Mouse (Mus musculus) heart, postnatal 0 days (tissue): ENCODE results near the gene Cdkl3. TPM values are rescaled to one million over a fixed set of nuclear protein-coding genes. Genes with fewer than 3 reads are reported as not detected.
A peak's percentile ranks its signal among the peaks of the same experiment; 100 is the strongest.

ENCODE experiments used
- ATAC-seq: fragments of 200-750 bp; cut with Nextera tagmentation; 2 replicates; pipeline ENCODE4 v1.8.0; 2017; ENCODE audit warnings: low read depth, moderate number of reproducible peaks, moderate library complexity; ENCODE audit not compliant: insufficient read depth
- DNase-seq: peaks from one replicate; pipeline ENCODE4 v3.0.0-alpha.2; 2016; ENCODE audit warnings: low spot score
- H3K27ac ChIP-seq: fragments of 300-500 bp; sonication (generic); 2 replicates; pipeline ENCODE4 v1.5.1; 2014; ENCODE audit warnings: low read depth, mild to moderate bottlenecking
- H3K27me3 ChIP-seq: fragments of 300-500 bp; sonication (generic); 2 replicates; pipeline ENCODE4 v1.6.1; 2014; ENCODE audit warnings: low read length, mixed read lengths; ENCODE audit not compliant: control insufficient read depth, insufficient read depth
- H3K36me3 ChIP-seq: fragments of 300-500 bp; sonication (generic); replicated peaks from 2 replicates; pipeline ENCODE4 v1.6.1; 2014; ENCODE audit warnings: low read length, mixed read lengths; ENCODE audit not compliant: control insufficient read depth, insufficient read depth
- H3K4me1 ChIP-seq: fragments of 300-500 bp; sonication (generic); 2 replicates; pipeline ENCODE4 v1.6.1; 2014; ENCODE audit warnings: antibody characterized with exemption; ENCODE audit not compliant: control insufficient read depth, insufficient read depth
- H3K4me2 ChIP-seq: fragments of 300-500 bp; sonication (generic); 2 replicates; pipeline ENCODE4 v1.6.1; 2014; ENCODE audit warnings: low read depth, mild to moderate bottlenecking, low read length, moderate library complexity
- H3K4me3 ChIP-seq: fragments of 300-500 bp; sonication (generic); 2 replicates; pipeline ENCODE4 v1.5.1; 2014; ENCODE audit warnings: low read depth, low read length
- H3K9ac ChIP-seq: fragments of 300-500 bp; sonication (generic); replicated peaks from 2 replicates; pipeline ENCODE4 v1.6.1; 2014; ENCODE audit warnings: low read depth, low read length, mixed read lengths
- H3K9me3 ChIP-seq: fragments of 300-500 bp; sonication (generic); replicated peaks from 2 replicates; pipeline ENCODE4 v1.6.1; 2016; ENCODE audit warnings: low read length; ENCODE audit not compliant: control insufficient read depth
- CTCF ChIP-seq: IDR thresholded peaks from 2 replicates; pipeline ENCODE4 v1.5.1; 2016; ENCODE audit warnings: antibody characterized with exemption, control low read depth, low read depth
- EP300 ChIP-seq: IDR thresholded peaks from 2 replicates; pipeline ENCODE4 v1.6.1; 2016; ENCODE audit warnings: antibody characterized with exemption, low read depth
- WGBS: fragments of 180-500 bp; shearing (Covaris S2); extraction: QIAGEN DNeasy Blood & Tissue Kit; methylation state at CpG from one replicate; pipeline ENCODE4 v1.1.7; 2014; 5-methylcytosine and 5-hydroxymethylcytosine counted together
- polyA plus RNA-seq: library from polyadenylated mRNA; unstranded; fragments of >200 nt; fragmentation: Nextera tagmentation; extraction: Ambion mirVana; gene quantifications from 2 replicates; pipeline ENCODE4 v1.2.1, GENCODE M21; 2015
- total RNA-seq: library from RNA; depleted of rRNA; stranded (reverse); fragments of >200 nt; gene quantifications from 2 replicates; pipeline ENCODE4 v1.2.3, GENCODE M21; 2014; ENCODE audit warnings: low replicate concordance

The Cdkl3 gene
- total and polyA plus RNA-seq, 2 experiments from 2014 or later: 2.3 to 13.1 TPM

DNA sequence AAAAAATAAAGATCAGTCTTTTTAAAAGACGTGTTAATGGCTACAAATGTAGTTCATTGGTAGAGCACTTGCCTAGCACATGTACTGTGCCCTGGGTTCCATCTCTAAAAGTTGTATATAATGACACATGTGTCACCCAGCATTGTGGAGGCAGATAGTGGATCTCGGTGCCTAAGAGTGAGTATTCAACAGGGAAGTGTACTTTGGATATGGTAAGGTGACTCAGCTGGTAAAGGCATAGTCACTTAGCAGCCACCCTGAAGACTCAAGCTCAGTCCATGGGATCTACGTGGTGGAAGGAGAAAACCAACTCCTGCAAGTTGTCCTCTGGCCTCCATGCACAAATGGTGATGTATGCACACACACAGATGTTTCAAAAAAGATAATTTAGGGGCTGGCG, 120.4 kb downstream of the Cdkl3 start:
- Histone ChIP-seq H3K4me3 (no peak overlapping the region), H3K27ac (no peak overlapping the region), H3K9ac (no peak overlapping the region), H3K4me1 (no peaks in the 10 kb centered on the region; the same call in 1 of the 2 replicates), H3K9me3 (no peaks in the 10 kb centered on the region), H3K27me3 (no peaks in the 10 kb centered on the region), H3K4me2 (no peak overlapping the region), H3K36me3 (peaks cover 61% of the 10 kb centered on the region)
- WGBS: 93% methylated on average over 4 of the region's 4 CpGs
- ATAC-seq (no peak), DNase-seq (no peak)
- TF ChIP-seq CTCF: no peak
- TF ChIP-seq EP300: no peak

DNA sequence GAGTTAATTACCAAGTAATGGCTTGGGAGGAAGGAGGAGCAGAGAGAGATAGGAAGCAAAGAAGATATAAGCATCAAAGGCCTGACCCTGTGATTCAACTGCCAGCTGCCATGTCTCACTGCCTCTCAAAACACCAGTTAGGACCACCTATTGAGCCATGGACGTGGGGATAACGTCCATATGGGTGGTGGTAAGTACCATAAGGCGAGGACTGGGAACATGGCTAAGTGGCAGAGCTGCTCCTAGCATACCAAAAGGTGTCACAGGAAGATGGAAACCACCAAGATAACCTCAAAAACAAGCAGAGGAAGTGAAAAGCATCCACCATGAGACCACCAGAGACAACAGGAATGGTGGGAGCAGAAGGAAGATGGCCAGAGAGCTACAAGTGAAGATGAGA, 123.1 kb downstream of the Cdkl3 start:
- ATAC-seq: no peak

DNA sequence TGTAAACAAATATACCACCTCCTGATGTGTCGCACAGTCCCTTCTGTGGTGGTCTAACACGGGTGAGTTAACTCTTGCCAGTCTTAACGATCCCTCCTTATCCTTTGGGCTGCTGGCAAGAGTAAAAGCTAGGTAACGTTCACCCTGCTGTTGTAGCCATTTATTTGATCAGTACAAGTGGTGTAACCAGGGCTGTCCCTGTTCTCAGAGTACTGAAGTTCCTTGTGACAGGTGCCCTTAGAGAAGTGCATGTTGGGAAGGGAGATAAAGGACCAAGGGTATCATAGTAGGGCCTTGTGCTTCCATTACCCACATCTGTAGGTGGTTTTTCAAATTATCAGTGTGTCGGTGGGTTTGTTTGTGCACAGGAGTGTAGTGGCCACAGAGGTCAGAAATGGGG, 123.7 kb downstream of the Cdkl3 start:
- TF ChIP-seq CTCF (no peak), EP300 (no peak)
- Histone ChIP-seq H3K4me3 (no peak overlapping the region), H3K27ac (no peak overlapping the region), H3K4me1 (peaks cover 12% of the 10 kb centered on the region; the same call in 1 of the 2 replicates), H3K36me3 (peaks cover 30% of the 10 kb centered on the region), H3K9ac (no peak overlapping the region), H3K4me2 (no peak overlapping the region), H3K9me3 (no peaks in the 10 kb centered on the region), H3K27me3 (no peaks in the 10 kb centered on the region)
- ATAC-seq (no peak), DNase-seq (no peak)
- WGBS: 64% methylated on average over 5 of the region's 5 CpGs

More for the DNA sequence above, 123.1 kb downstream of the Cdkl3 start:
- DNase-seq: no peak
- Histone ChIP-seq H3K4me3 (no peak overlapping the region), H3K4me2 (no peak overlapping the region), H3K9ac (no peak overlapping the region), H3K4me1 (peaks cover 12% of the 10 kb centered on the region; the same call in 1 of the 2 replicates), H3K9me3 (no peaks in the 10 kb centered on the region), H3K36me3 (peaks cover 35% of the 10 kb centered on the region), H3K27ac (no peak overlapping the region), H3K27me3 (no peaks in the 10 kb centered on the region)
- WGBS: 70% methylated on average over 3 of the region's 3 CpGs
- TF ChIP-seq CTCF: no peak
- no peak for TF ChIP-seq EP300

DNA sequence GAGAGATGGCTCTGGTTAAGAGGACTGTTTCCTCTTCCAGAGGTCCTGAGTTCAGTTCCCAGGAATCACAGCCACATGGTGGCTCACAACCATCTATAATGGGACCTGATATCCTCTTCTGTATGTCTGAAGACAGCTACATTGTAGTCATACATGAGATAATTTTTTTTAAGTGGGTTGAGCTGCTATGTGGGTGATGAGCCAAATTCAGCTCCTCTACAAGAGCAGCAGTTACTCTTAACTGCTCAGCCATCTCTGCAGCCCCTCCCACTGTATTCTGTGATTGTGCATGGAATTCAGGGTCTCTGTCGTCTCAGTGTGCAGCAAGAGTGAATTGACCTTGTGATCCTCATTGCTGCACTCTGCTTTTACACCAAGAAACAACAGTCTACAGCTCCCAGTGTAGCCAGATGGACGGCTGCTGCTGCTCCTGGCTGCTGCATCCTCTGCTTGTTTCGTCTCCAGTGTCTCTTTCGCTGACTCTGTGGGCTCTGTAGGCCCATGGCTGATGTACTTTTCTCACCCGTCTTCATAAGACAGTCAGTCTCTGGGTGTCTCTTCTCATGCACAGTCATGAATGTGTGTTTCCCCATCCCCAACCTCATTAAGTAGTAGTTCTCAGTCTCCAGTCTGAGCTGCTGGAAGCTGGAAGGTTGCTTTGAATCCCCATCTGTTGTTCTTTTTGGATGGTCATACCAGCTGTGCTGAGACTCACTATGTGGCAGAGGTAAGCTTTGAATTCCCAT, 124.5 kb downstream of the Cdkl3 start:
- DNase-seq (no peak), ATAC-seq (no peak)
- H3K36me3 ChIP-seq: peaks cover 23% of the 10 kb centered on the region
- no peak overlapping the region for H3K4me3 ChIP-seq
- TF ChIP-seq CTCF: no peak
- TF ChIP-seq EP300: no peak
- 60% methylated on average over 5 of the region's 5 CpGs for WGBS
- H3K9ac ChIP-seq: no peak overlapping the region
- no peaks in the 10 kb centered on the region for H3K27me3 ChIP-seq
- H3K4me1 ChIP-seq: peaks cover 12% of the 10 kb centered on the region; the same call in 1 of the 2 replicates
- H3K27ac ChIP-seq: peak overlapping the region; percentile 17; the same call in 1 of the 2 replicates
- no peaks in the 10 kb centered on the region for H3K9me3 ChIP-seq
- no peak overlapping the region for H3K4me2 ChIP-seq

DNA sequence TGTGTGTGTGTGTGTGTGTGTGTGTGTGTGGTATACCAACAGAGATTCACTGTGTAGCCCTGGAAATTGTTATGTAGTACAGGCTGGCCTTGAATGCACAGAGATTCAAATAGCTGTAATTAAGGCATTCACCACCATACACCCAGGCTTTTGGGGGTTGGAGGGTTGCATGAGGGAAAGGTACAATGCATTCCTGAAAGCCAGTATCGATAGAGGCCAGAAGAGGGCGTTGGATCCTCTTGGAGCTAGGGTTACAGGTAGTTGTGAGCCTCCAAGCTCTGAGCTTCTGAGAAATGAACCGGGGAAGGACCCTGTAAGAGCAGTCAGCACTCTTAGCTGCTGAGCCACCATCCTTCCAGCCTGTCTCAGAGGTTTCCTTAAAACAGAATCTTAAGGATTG, 125.2 kb downstream of the Cdkl3 start:
- H3K9ac ChIP-seq: no peak overlapping the region
- ATAC-seq: no peak
- peaks cover 17% of the 10 kb centered on the region for H3K36me3 ChIP-seq
- WGBS: 23% methylated on average over 3 of the region's 3 CpGs
- TF ChIP-seq CTCF: peak; percentile 28; the same call in 1 of the 2 replicates
- no peak for TF ChIP-seq EP300
- no peak overlapping the region for H3K4me3 ChIP-seq
- H3K27ac ChIP-seq: peak overlapping the region; percentile 63
- H3K27me3 ChIP-seq: no peaks in the 10 kb centered on the region
- no peak for DNase-seq
- H3K9me3 ChIP-seq: no peaks in the 10 kb centered on the region
- H3K4me1 ChIP-seq: peaks cover 12% of the 10 kb centered on the region; the same call in 1 of the 2 replicates
- no peak overlapping the region for H3K4me2 ChIP-seq
